ENCODE assay signal across 24 mouse cellular contexts in the genomic region with DNA sequence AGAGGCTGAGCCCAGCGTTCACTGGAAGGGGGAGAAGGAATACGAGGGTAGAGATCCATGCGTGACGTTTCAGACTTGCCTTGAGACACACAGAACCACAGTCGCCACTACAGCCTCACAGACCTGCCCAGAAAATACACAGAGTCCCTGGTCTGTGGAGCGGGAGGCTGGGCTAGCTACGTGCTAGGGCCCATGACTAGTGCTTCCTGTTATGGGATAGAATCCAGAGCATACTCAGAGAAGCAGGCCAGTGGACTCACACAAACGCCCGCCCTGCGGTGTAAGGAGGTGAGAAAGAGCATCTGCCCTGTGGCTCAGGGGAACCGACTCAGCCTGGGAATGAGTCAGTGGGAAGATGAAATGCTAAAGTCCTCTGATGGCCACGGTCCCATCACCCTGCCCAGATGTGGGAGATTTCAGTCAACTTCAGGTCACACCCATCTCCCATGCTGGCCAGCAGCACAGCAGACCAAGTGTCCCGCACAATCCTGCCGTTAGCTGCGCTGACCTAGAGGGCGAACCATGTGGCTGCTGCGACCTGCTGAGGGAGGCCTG. TPM values are rescaled to one million over a fixed set of nuclear protein-coding genes. Genes with fewer than 3 reads are reported as not detected.
A peak's percentile ranks its signal among the peaks of the same experiment; 100 is the strongest.
DNase-seq lines count a peak whose midpoint lies in the region; ATAC-seq lines count a peak whose summit lies in the region.
"Had no signal": no experiment of that assay in that cellular context is flagged by ENCODE, and none has a peak within 500 bp of the region (broad histone marks: within the 10 kb centered on the region; RNA-seq: fewer than 3 reads in every experiment).

No protein-coding gene starts in this region.

- DNase-seq in embryonic facial prominence, embryonic 11.5 days (ENCODE audit: low spot score) = no peak
- DNase-seq in embryonic facial prominence, embryonic 10.5 days (ENCODE audit: low spot score) = no peak
- no peak for DNase-seq in heart, adult 9 months (ENCODE audit: low spot score in 2 of 2)
- DNase-seq in 3T3-L1 (ENCODE audit: low read depth, low spot score) = peak; percentile 12
- peak; percentile 32 for DNase-seq in gastrocnemius, postnatal 25 days
- DNase-seq in cerebellum, adult 18-20 months = no peak
- DNase-seq: adrenal gland, postnatal 10 days; cerebellum, adult 11 months; cerebellum, postnatal 25 days; layer of hippocampus, postnatal 36 days; left cerebral cortex, postnatal 4 days; liver, embryonic 13.5 days; right cerebral cortex, postnatal 14 days; thymus, postnatal 14 days had no signal

- H3K9me3 ChIP-seq in embryonic facial prominence, embryonic 11.5 days (replicated peaks; ENCODE audit: control insufficient read depth, low read length) = no peaks in the 10 kb centered on the region
- H3K9me3 ChIP-seq in embryonic facial prominence, embryonic 10.5 days = no peaks in the 10 kb centered on the region
- no peaks in the 10 kb centered on the region for H3K9me3 ChIP-seq in heart, embryonic 15.5 days (replicated peaks)
- H3K9me3 ChIP-seq: forebrain, embryonic 15.5 days; hindbrain, embryonic 10.5 days; kidney, embryonic 15.5 days; liver, embryonic 13.5 days; megakaryocyte, embryonic 14.5 days; neural tube, embryonic 12.5 days had no signal

- H3K4me3 ChIP-seq in embryonic facial prominence, embryonic 11.5 days (ENCODE audit: low read depth, low read length) = no peak overlapping the region
- no peak overlapping the region; the same call in 1 of the 2 replicates for H3K4me3 ChIP-seq in embryonic facial prominence, embryonic 10.5 days
- H3K4me3 ChIP-seq in heart, embryonic 15.5 days = no peak overlapping the region
- H3K4me3 ChIP-seq: forebrain, embryonic 15.5 days; hindbrain, embryonic 10.5 days; kidney, embryonic 15.5 days; liver, embryonic 13.5 days; megakaryocyte, embryonic 14.5 days; neural tube, embryonic 12.5 days had no signal

- H3K27me3 ChIP-seq in embryonic facial prominence, embryonic 11.5 days (ENCODE audit: control insufficient read depth, insufficient read depth, low read length) = peaks cover 13% of the 10 kb centered on the region
- H3K27me3 ChIP-seq in embryonic facial prominence, embryonic 10.5 days (replicated peaks; ENCODE audit: low read depth, poor library complexity, severe bottlenecking) = peaks cover 76% of the 10 kb centered on the region
- H3K27me3 ChIP-seq in heart, embryonic 15.5 days = peaks cover 39% of the 10 kb centered on the region

- H3K36me3 ChIP-seq in embryonic facial prominence, embryonic 11.5 days (replicated peaks; ENCODE audit: control insufficient read depth, insufficient read depth, low read depth, low read length) = no peaks in the 10 kb centered on the region
- no peaks in the 10 kb centered on the region for H3K36me3 ChIP-seq in embryonic facial prominence, embryonic 10.5 days (replicated peaks)
- H3K36me3 ChIP-seq in heart, embryonic 15.5 days = no peaks in the 10 kb centered on the region
- H3K36me3 ChIP-seq: forebrain, embryonic 15.5 days; hindbrain, embryonic 10.5 days; kidney, embryonic 15.5 days; liver, embryonic 13.5 days; neural tube, embryonic 12.5 days had no signal

- H3K4me1 ChIP-seq in embryonic facial prominence, embryonic 11.5 days (ENCODE audit: control insufficient read depth, insufficient read depth, low read length) = peaks cover 2% of the 10 kb centered on the region; the same call in 1 of the 2 replicates
- peaks cover 12% of the 10 kb centered on the region for H3K4me1 ChIP-seq in embryonic facial prominence, embryonic 10.5 days
- H3K4me1 ChIP-seq in heart, embryonic 15.5 days (replicated peaks) = peaks cover 3% of the 10 kb centered on the region
- H3K4me1 ChIP-seq: forebrain, embryonic 15.5 days; kidney, embryonic 15.5 days; liver, embryonic 13.5 days; megakaryocyte, embryonic 14.5 days; neural tube, embryonic 12.5 days had no signal

- no peak overlapping the region for H3K9ac ChIP-seq in embryonic facial prominence, embryonic 11.5 days (replicated peaks; ENCODE audit: low read length)
- no peak overlapping the region for H3K9ac ChIP-seq in heart, embryonic 15.5 days
- H3K9ac ChIP-seq: forebrain, embryonic 15.5 days; kidney, embryonic 15.5 days; liver, embryonic 13.5 days; neural tube, embryonic 12.5 days had no signal

- WGBS in embryonic facial prominence, embryonic 11.5 days = 17% methylated on average over 17 of the region's 17 CpGs
- 21% methylated on average over 17 of the region's 17 CpGs for WGBS in embryonic facial prominence, embryonic 10.5 days
- 17% methylated on average over 17 of the region's 17 CpGs for WGBS in heart, embryonic 15.5 days

- ATAC-seq in embryonic facial prominence, embryonic 11.5 days (replicated peaks; ENCODE audit: insufficient number of reproducible peaks, low FRiP score, low TSS enrichment, low read depth) = 0 out of 2 replicates have a peak, but pooled peaks have one; percentile 9
- ATAC-seq in heart, embryonic 15.5 days (replicated peaks; ENCODE audit: insufficient number of reproducible peaks, insufficient read depth, low FRiP score, low read depth) = no peak
- no peak for ATAC-seq in activated CD4-positive, CD25-positive, alpha-beta regulatory T cell, adult 4 months
- ATAC-seq: forebrain, embryonic 15.5 days; inflammation-experienced regulatory T-cells, adult 6 months had no signal

- H3K27ac ChIP-seq in embryonic facial prominence, embryonic 11.5 days (replicated peaks; ENCODE audit: low read depth, low read length) = no peak overlapping the region
- H3K27ac ChIP-seq in embryonic facial prominence, embryonic 10.5 days (replicated peaks) = no peak overlapping the region
- H3K27ac ChIP-seq in heart, embryonic 15.5 days = no peak overlapping the region
- H3K27ac ChIP-seq: forebrain, embryonic 15.5 days; hindbrain, embryonic 10.5 days; kidney, embryonic 15.5 days; liver, embryonic 13.5 days; neural tube, embryonic 12.5 days had no signal

- H3K4me2 ChIP-seq in embryonic facial prominence, embryonic 11.5 days (ENCODE audit: low read depth, low read length) = no peak overlapping the region
- H3K4me2 ChIP-seq in heart, embryonic 15.5 days = peak overlapping the region; percentile 30; the same call in 1 of the 2 replicates
- H3K4me2 ChIP-seq: forebrain, embryonic 15.5 days; kidney, embryonic 15.5 days; liver, embryonic 13.5 days; neural tube, embryonic 12.5 days had no signal

RNA-seq across cellular contexts. Expression of gene Lmx1a, which starts 16.5 kb away (rescaled TPM):
- polyA plus RNA-seq in embryonic facial prominence, embryonic 11.5 days (2014; fragmentation: Nextera tagmentation; extraction: Ambion mirVana) = 2.6 and 2.9 TPM in 2 replicates
- polyA plus RNA-seq in embryonic facial prominence, embryonic 10.5 days (2016; fragmentation: Nextera tagmentation; extraction: Ambion mirVana) = 2.6 and 4.9 TPM in 2 replicates
- polyA plus RNA-seq in heart, embryonic 15.5 days (2015; fragmentation: Nextera tagmentation; extraction: Ambion mirVana) = 0.04 and 0.13 TPM in 2 replicates
- under 1 TPM; 0.43 to 0.51 TPM for total RNA-seq in gastrocnemius, postnatal 25 days (2021)
- not detected for polyA plus RNA-seq in activated CD4-positive, CD25-positive, alpha-beta regulatory T cell, adult 4 months (2017; shearing (Covaris generic))
- total RNA-seq: monocyte, adult 5-6 weeks had no signal
- polyA plus RNA-seq: lung, embryonic 16.5 days had no signal

Comparison
In these comparisons a context has a peak if more than half of its experiments do, and no peak if none do; other contexts are left out.
1. DNase-seq: peak in 3T3-L1 (single experiment) and gastrocnemius, postnatal 25 days (single experiment); none in embryonic facial prominence, embryonic 11.5 days (single experiment), embryonic facial prominence, embryonic 10.5 days (single experiment), heart, adult 9 months (0 of 2) and cerebellum, adult 18-20 months (0 of 2).